Mouse (Mus musculus): Measurements from ENCODE around the gene Nfib.

GRCm38 (mm10) chr4:82393021-82393420 is 312.5 kb downstream of the Nfib start:
- no peak for TF ChIP-seq CTCF (IDR thresholded peaks at IDR 0.05; ENCODE audit: insufficient read depth, low read length)
- no peak for TF ChIP-seq POLR2A (IDR thresholded peaks at IDR 0.05; ENCODE audit: borderline replicate concordance, extremely low read depth, low read depth, low read length)

All from lung, adult 2 months (tissue).